Mouse (Mus musculus): ENCODE measurements around the gene Apol11a. TPM values are rescaled to one million over a fixed set of nuclear protein-coding genes. Genes with fewer than 3 reads are reported as not detected.

Gene Apol11a
- not detected in 2 replicates for polyA plus RNA-seq (2012; ENCODE audit: low replicate concordance)

GRCm38 (mm10) chr15:77507966-77508365, at the start of gene Apol11a:
Gene Apol11a, plus strand, starts transcription at chr15:77508271.

GRCm38 (mm10) chr15:77476693-77477092, 31.4 kb upstream of the Apol11a start, which contains the start of gene Apol10a:
Gene Apol10a, plus strand, starts transcription at chr15:77477047.

GRCm38 (mm10) chr15:77533216-77533615, 25.1 kb downstream of the Apol11a start, which contains the start of gene Apol7c:
Gene Apol7c, minus strand, starts transcription at chr15:77533316.

DNA sequence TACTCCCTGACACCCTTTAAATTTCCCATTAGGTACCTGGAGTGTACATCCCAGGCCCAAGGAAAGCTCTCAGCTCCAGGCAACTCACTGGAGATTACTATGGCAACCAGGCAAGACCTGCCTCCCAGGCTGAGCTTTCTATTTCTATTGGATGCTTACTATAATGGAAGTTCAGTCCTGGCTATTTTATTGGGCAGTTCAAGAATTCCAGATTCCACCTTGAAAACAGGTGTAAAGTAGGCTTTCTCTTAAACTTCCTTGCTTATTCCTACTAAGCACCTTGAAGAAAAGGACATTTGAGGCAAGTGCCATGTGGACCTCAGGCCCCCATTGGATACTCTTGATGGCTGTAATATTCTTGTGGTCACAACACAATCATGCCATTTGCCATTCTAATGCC, 53.7 kb downstream of the Apol11a start, which contains the start of gene 1700025B11Rik:
Gene 1700025B11Rik, minus strand, starts transcription at position 101 of the 400 bp plus-strand sequence.

Other genes with a start within 250 kb of the Apol11a start
- 0.30 and 0.63 TPM in 2 replicates for gene Rbfox2, start 201.3 kb upstream of the Apol11a start, polyA plus RNA-seq (2012; ENCODE audit: low replicate concordance)
- gene Apol7a, start 109.2 kb upstream of the Apol11a start, polyA plus RNA-seq (2012; ENCODE audit: low replicate concordance) = not detected in 2 replicates
- gene Apol9a, start 97.1 kb upstream of the Apol11a start, polyA plus RNA-seq (2012; ENCODE audit: low replicate concordance) = 0.37 TPM in 1 of 2 replicates, not detected in the other
- 0.07 TPM in 1 of 2 replicates, not detected in the other for gene Apol7b, start 60.8 kb upstream of the Apol11a start, polyA plus RNA-seq (2012; ENCODE audit: low replicate concordance)
- gene Apol10a, start 31.2 kb upstream of the Apol11a start, polyA plus RNA-seq (2012; ENCODE audit: low replicate concordance) = 0.04 TPM in 1 of 2 replicates, not detected in the other
- 0.07 TPM in 1 of 2 replicates, not detected in the other for gene Apol7c, start 25.0 kb downstream of the Apol11a start, polyA plus RNA-seq (2012; ENCODE audit: low replicate concordance)
- gene 1700025B11Rik, start 53.6 kb downstream of the Apol11a start, polyA plus RNA-seq (2012; ENCODE audit: low replicate concordance) = not detected in 2 replicates
- 0.05 TPM in 1 of 2 replicates, not detected in the other for gene Apol10b, start 87.9 kb downstream of the Apol11a start, polyA plus RNA-seq (2012; ENCODE audit: low replicate concordance)
- gene Gm36245, start 91.0 kb downstream of the Apol11a start, polyA plus RNA-seq (2012; ENCODE audit: low replicate concordance) = not detected in 2 replicates
- 1.6 TPM in 1 of 2 replicates, not detected in the other for gene Apol11b, start 135.0 kb downstream of the Apol11a start, polyA plus RNA-seq (2012; ENCODE audit: low replicate concordance)
- 0.07 and 0.11 TPM in 2 replicates for gene Apol7e, start 190.6 kb downstream of the Apol11a start, polyA plus RNA-seq (2012; ENCODE audit: low replicate concordance)
- gene Apol9b, start 220.8 kb downstream of the Apol11a start, polyA plus RNA-seq (2012; ENCODE audit: low replicate concordance) = 0.28 and 0.31 TPM in 2 replicates
- gene Apol8, start 248.7 kb downstream of the Apol11a start, polyA plus RNA-seq (2012; ENCODE audit: low replicate concordance) = 6.7 TPM in 1 of 2 replicates, not detected in the other